Mouse (Mus musculus) cerebellum, postnatal 36 days (tissue): Measurements from ENCODE around the gene Ltbp3.

Experiments
- DNase-seq, 2 experiments: peaks; one replicate each; pipeline ENCODE4 v3.0.0; 2021 to 2022; ENCODE audit warnings: mixed read lengths in 2 of 2

Ltbp3 gene

GRCm38 (mm10) chr19:5806809-5807205 is 66.1 kb downstream of the Ltbp3 start:
- no peak for DNase-seq

GRCm38 (mm10) chr19:5807740-5808139 is 67.0 kb downstream of the Ltbp3 start:
- no peak for DNase-seq
